In genomic region chr4:153227680-153228420, GRCm38 (mm10) we compare ENCODE assay signal across 19 mouse cellular contexts.
"Had no signal": no experiment of that assay in that cellular context is flagged by ENCODE, and none has a peak within 500 bp of the region (broad histone marks: within the 10 kb centered on the region; RNA-seq: fewer than 3 reads in every experiment).

No protein-coding gene starts in this region.

- H3K36me3 ChIP-seq: lung, embryonic 15.5 days; midbrain, embryonic 12.5 days; midbrain, embryonic 15.5 days; neural tube, embryonic 12.5 days; neural tube, embryonic 15.5 days; stomach, embryonic 15.5 days had no signal

- H3K9me3 ChIP-seq: lung, embryonic 15.5 days; midbrain, embryonic 12.5 days; midbrain, embryonic 15.5 days; neural tube, embryonic 12.5 days; neural tube, embryonic 15.5 days; stomach, embryonic 15.5 days had no signal

- H3K4me2 ChIP-seq: liver, embryonic 11.5 days; lung, embryonic 15.5 days; midbrain, embryonic 12.5 days; midbrain, embryonic 15.5 days; neural tube, embryonic 12.5 days; neural tube, embryonic 15.5 days; stomach, embryonic 15.5 days had no signal

- H3K9ac ChIP-seq: liver, embryonic 14.5 days; lung, embryonic 15.5 days; midbrain, embryonic 12.5 days; midbrain, embryonic 15.5 days; neural tube, embryonic 12.5 days; neural tube, embryonic 15.5 days; stomach, embryonic 15.5 days had no signal

- H3K27ac ChIP-seq: kidney, postnatal 0 days; liver, embryonic 14.5 days; lung, embryonic 15.5 days; midbrain, embryonic 12.5 days; midbrain, embryonic 15.5 days; neural tube, embryonic 12.5 days; neural tube, embryonic 15.5 days; stomach, embryonic 15.5 days had no signal

- DNase-seq: kidney, adult 2 months; kidney, postnatal 25 days; lung, adult 18-20 months; lung, postnatal 10 days; lung, postnatal 36 days; retina, postnatal 1 day; right cerebral cortex, postnatal 4 days; spleen, adult 18-20 months; thymus, postnatal 36 days had no signal

- H3K4me3 ChIP-seq: lung, embryonic 15.5 days; megakaryocyte, embryonic 14.5 days; midbrain, embryonic 12.5 days; midbrain, embryonic 15.5 days; neural tube, embryonic 12.5 days; neural tube, embryonic 15.5 days; stomach, embryonic 15.5 days had no signal

- ATAC-seq: midbrain, embryonic 15.5 days had no signal

- H3K27me3 ChIP-seq: lung, embryonic 15.5 days; megakaryocyte, embryonic 14.5 days; midbrain, embryonic 15.5 days; neural tube, embryonic 12.5 days; neural tube, embryonic 15.5 days; stomach, embryonic 15.5 days had no signal

- H3K4me1 ChIP-seq: lung, embryonic 15.5 days; megakaryocyte, embryonic 14.5 days; midbrain, embryonic 15.5 days had no signal
